ENCODE assay signal across 34 mouse cellular contexts in genomic region chr7:121701983-121702382, GRCm38 (mm10). TPM values are rescaled to one million over a fixed set of nuclear protein-coding genes. Genes with fewer than 3 reads are reported as not detected.
A peak's percentile ranks its signal among the peaks of the same experiment; 100 is the strongest.
DNase-seq lines count a peak whose midpoint lies in the region; ATAC-seq and TF ChIP-seq lines count a peak whose summit lies in the region.
"Had no signal": no experiment of that assay in that cellular context is flagged by ENCODE, and none has a peak within 500 bp of the region (broad histone marks: within the 10 kb centered on the region; RNA-seq: fewer than 3 reads in every experiment).

No protein-coding gene starts in this region.

- H3K9ac ChIP-seq in forebrain, embryonic 12.5 days = peak overlapping the region; percentile 7; the same call in 1 of the 2 replicates
- H3K9ac ChIP-seq in forebrain, embryonic 16.5 days (replicated peaks; ENCODE audit: low read depth, low read length) = no peak overlapping the region
- H3K9ac ChIP-seq in lung, embryonic 14.5 days = no peak overlapping the region
- no peak overlapping the region for H3K9ac ChIP-seq in CH12.LX (ENCODE audit: insufficient read depth, low read depth)
- H3K9ac ChIP-seq: embryonic facial prominence, embryonic 15.5 days; forebrain, embryonic 13.5 days; hindbrain, embryonic 15.5 days; kidney, embryonic 15.5 days; limb, embryonic 13.5 days; liver, embryonic 13.5 days; lung, embryonic 15.5 days; midbrain, embryonic 12.5 days; neural tube, embryonic 13.5 days had no signal

- no peak for TF ChIP-seq RAD21 in CH12.LX (IDR thresholded peaks at IDR 0.05; ENCODE audit: low read depth, low read length)

- WGBS in forebrain, embryonic 12.5 days = 79% methylated on average over 6 of the region's 6 CpGs
- 74% methylated on average over 6 of the region's 6 CpGs for WGBS in forebrain, embryonic 16.5 days
- WGBS in lung, embryonic 14.5 days = 24% methylated on average over 6 of the region's 6 CpGs

- ATAC-seq in forebrain, embryonic 12.5 days (ENCODE audit: low FRiP score) = no peak
- no peak for ATAC-seq in forebrain, embryonic 16.5 days
- ATAC-seq in lung, embryonic 14.5 days (ENCODE audit: insufficient read depth) = no peak
- ATAC-seq: forebrain, embryonic 13.5 days had no signal

- peak; percentile 40; the same call in 1 of the 2 replicates for TF ChIP-seq EP300 in CH12.LX (IDR thresholded peaks at IDR 0.05; ENCODE audit: low read length)

- dilution Hi-C loops in CH12.LX (cut with MboI; ENCODE audit: extremely low pct_ligation_motif_present, extremely low pct_unique_long_range_greater_than_20kb, low sequenced_read_pairs) = no loop called here

- TF ChIP-seq CTCF in lung, embryonic 14.5 days (IDR thresholded peaks at IDR 0.05; ENCODE audit: low read depth) = no peak
- TF ChIP-seq CTCF in CH12.LX (conservative IDR thresholded peaks at IDR 0.05 in 1 of 2, IDR thresholded peaks at IDR 0.05 in 1 of 2; ENCODE audit: low read depth in 2 of 2, low read length in 2 of 2) = no peak

- no peaks in the 10 kb centered on the region for H3K36me3 ChIP-seq in forebrain, embryonic 12.5 days (replicated peaks)
- no peaks in the 10 kb centered on the region for H3K36me3 ChIP-seq in forebrain, embryonic 16.5 days (ENCODE audit: control insufficient read depth, insufficient read depth)
- H3K36me3 ChIP-seq in lung, embryonic 14.5 days (ENCODE audit: insufficient read depth) = peaks cover 4% of the 10 kb centered on the region; the same call in 1 of the 2 replicates
- H3K36me3 ChIP-seq in CH12.LX (replicated peaks in 1 of 2; ENCODE audit: control insufficient read depth in 1 of 2, insufficient read depth in 1 of 2, low read length in 1 of 2) = peaks cover 0 to 45% of the 10 kb centered on the region in 2 experiments
- H3K36me3 ChIP-seq: embryonic facial prominence, embryonic 15.5 days; heart, embryonic 10.5 days; lung, embryonic 15.5 days; midbrain, embryonic 12.5 days; neural tube, embryonic 13.5 days had no signal

- no peak overlapping the region for H3K27ac ChIP-seq in forebrain, embryonic 12.5 days
- H3K27ac ChIP-seq in forebrain, embryonic 16.5 days (ENCODE audit: low read length) = no peak overlapping the region
- no peak overlapping the region for H3K27ac ChIP-seq in lung, embryonic 14.5 days (ENCODE audit: low read depth)
- H3K27ac ChIP-seq in CH12.LX (ENCODE audit: insufficient read depth, low read depth) = no peak overlapping the region
- H3K27ac ChIP-seq: embryonic facial prominence, embryonic 10.5 days; embryonic facial prominence, embryonic 15.5 days; forebrain, embryonic 13.5 days; heart, embryonic 10.5 days; hindbrain, embryonic 15.5 days; kidney, embryonic 15.5 days; layer of hippocampus, adult 2 months; left cerebral cortex, adult 2 months; limb, embryonic 13.5 days; liver, embryonic 13.5 days; lung, embryonic 15.5 days; macrophage; midbrain, embryonic 12.5 days; neural tube, embryonic 13.5 days had no signal

- no peaks in the 10 kb centered on the region for H3K27me3 ChIP-seq in forebrain, embryonic 12.5 days
- no peaks in the 10 kb centered on the region for H3K27me3 ChIP-seq in forebrain, embryonic 16.5 days (replicated peaks; ENCODE audit: control insufficient read depth, insufficient read depth, low read length)
- no peaks in the 10 kb centered on the region for H3K27me3 ChIP-seq in lung, embryonic 14.5 days (ENCODE audit: insufficient read depth, low read length)
- H3K27me3 ChIP-seq in CH12.LX (replicated peaks) = no peaks in the 10 kb centered on the region
- H3K27me3 ChIP-seq: embryonic facial prominence, embryonic 15.5 days; forebrain, embryonic 13.5 days; hindbrain, embryonic 15.5 days; kidney, embryonic 15.5 days; limb, embryonic 13.5 days; liver, embryonic 13.5 days; lung, embryonic 15.5 days; midbrain, embryonic 12.5 days; neural tube, embryonic 13.5 days had no signal

- in situ Hi-C loops in CH12.LX (cut with MboI; ENCODE audit: low pct_ligation_motif_present, low pct_unique_long_range_greater_than_20kb, low sequenced_read_pairs) = no loop called here

- peaks cover 42% of the 10 kb centered on the region for H3K4me1 ChIP-seq in forebrain, embryonic 12.5 days
- peaks cover 40% of the 10 kb centered on the region for H3K4me1 ChIP-seq in forebrain, embryonic 16.5 days (replicated peaks; ENCODE audit: control insufficient read depth, insufficient read depth, low read length)
- H3K4me1 ChIP-seq in lung, embryonic 14.5 days (ENCODE audit: insufficient read depth) = 0 out of 2 replicates have a peak, but pooled peaks cover 5% of the 10 kb centered on the region
- peaks cover 7 to 79% of the 10 kb centered on the region in 2 experiments; a peak in 3 of 4 replicates for H3K4me1 ChIP-seq in CH12.LX (ENCODE audit: control insufficient read depth in 1 of 2, insufficient read depth in 2 of 2)

- no peak overlapping the region for H3K4me3 ChIP-seq in forebrain, embryonic 12.5 days (replicated peaks)
- no peak overlapping the region for H3K4me3 ChIP-seq in forebrain, embryonic 16.5 days (replicated peaks; ENCODE audit: low read length)
- no peak overlapping the region for H3K4me3 ChIP-seq in lung, embryonic 14.5 days (ENCODE audit: low read depth, low read length)
- no peak overlapping the region for H3K4me3 ChIP-seq in CH12.LX (replicated peaks in 1 of 3; ENCODE audit: low read depth in 2 of 3, low read length in 2 of 3, poor library complexity in 1 of 3)
- H3K4me3 ChIP-seq: embryonic facial prominence, embryonic 10.5 days; embryonic facial prominence, embryonic 15.5 days; forebrain, embryonic 13.5 days; heart, embryonic 10.5 days; hindbrain, embryonic 15.5 days; kidney, embryonic 15.5 days; layer of hippocampus, adult 2 months; left cerebral cortex, adult 2 months; limb, embryonic 13.5 days; liver, embryonic 13.5 days; lung, embryonic 15.5 days; midbrain, embryonic 12.5 days; neural tube, embryonic 13.5 days had no signal

- H3K79me2 ChIP-seq in CH12.LX (replicated peaks; ENCODE audit: control insufficient read depth, extremely low read depth, insufficient read depth, poor library complexity, severe bottlenecking) = peaks cover 22% of the 10 kb centered on the region

- TF ChIP-seq POLR2A in CH12.LX (IDR thresholded peaks at IDR 0.05; ENCODE audit: low read depth, low read length) = no peak

- H3K9me3 ChIP-seq in forebrain, embryonic 12.5 days = no peaks in the 10 kb centered on the region
- no peaks in the 10 kb centered on the region for H3K9me3 ChIP-seq in forebrain, embryonic 16.5 days (ENCODE audit: control insufficient read depth, low read length)
- H3K9me3 ChIP-seq in lung, embryonic 14.5 days (ENCODE audit: low read depth, low read length) = no peaks in the 10 kb centered on the region
- no peaks in the 10 kb centered on the region for H3K9me3 ChIP-seq in CH12.LX (replicated peaks; ENCODE audit: low read length)
- H3K9me3 ChIP-seq: embryonic facial prominence, embryonic 10.5 days; embryonic facial prominence, embryonic 15.5 days; forebrain, embryonic 13.5 days; heart, embryonic 10.5 days; hindbrain, embryonic 15.5 days; kidney, embryonic 15.5 days; limb, embryonic 13.5 days; liver, embryonic 13.5 days; lung, embryonic 15.5 days; midbrain, embryonic 12.5 days; neural tube, embryonic 13.5 days had no signal

- no peak overlapping the region for H3K4me2 ChIP-seq in forebrain, embryonic 12.5 days
- no peak overlapping the region for H3K4me2 ChIP-seq in forebrain, embryonic 16.5 days (ENCODE audit: low read length)
- H3K4me2 ChIP-seq in lung, embryonic 14.5 days = no peak overlapping the region
- H3K4me2 ChIP-seq in CH12.LX (ENCODE audit: insufficient read depth, low read depth, poor library complexity, severe bottlenecking) = 0 out of 2 replicates have a peak overlapping the region, but pooled peaks have one; percentile 27
- H3K4me2 ChIP-seq: embryonic facial prominence, embryonic 15.5 days; forebrain, embryonic 13.5 days; hindbrain, embryonic 15.5 days; kidney, embryonic 15.5 days; limb, embryonic 13.5 days; liver, embryonic 13.5 days; lung, embryonic 15.5 days; midbrain, embryonic 12.5 days; neural tube, embryonic 13.5 days had no signal

- DNase-seq in lung, embryonic 14.5 days = peak; percentile 8
- no peak for DNase-seq in lung, postnatal 14 days
- DNase-seq in CH12.LX (ENCODE audit: extremely low read depth) = peak; percentile 55
- peak; percentile 22 for DNase-seq in c-Kit-positive CD71-positive TER-119-positive erythroid progenitor cells, embryonic 14.5 days (ENCODE audit: low spot score)
- DNase-seq in layer of hippocampus, adult 18-20 months (ENCODE audit: low spot score in 2 of 2) = no peak
- DNase-seq in right cerebral cortex, postnatal 4 days = no peak
- DNase-seq: adrenal gland, adult 2 months; adrenal gland, postnatal 36 days; cerebellum, adult 9-11 months; gastrocnemius, postnatal 14 days; kidney, adult 18-20 months; kidney, postnatal 25 days; liver, embryonic 13.5 days; thymus, adult 2 months; thymus, postnatal 36 days had no signal

TF ChIP-seq in CH12.LX, 34 proteins besides CTCF, POLR2A, EP300 and RAD21 (continues in another document):
- TF ChIP-seq RCOR1 (conservative IDR thresholded peaks at IDR 0.05; ENCODE audit: low read depth, low read length) (no peak), NELFE (IDR thresholded peaks at IDR 0.05; ENCODE audit: low read depth, low read length) (no peak), MEF2A (IDR thresholded peaks at IDR 0.05; ENCODE audit: borderline replicate concordance, low read depth, low read length) (peak; percentile 51; the same call in 1 of the 2 replicates), BHLHE40 (IDR thresholded peaks at IDR 0.05; ENCODE audit: low read depth, low read length) (peak; percentile 84), MXI1 (IDR thresholded peaks at IDR 0.05; ENCODE audit: low read depth, low read length) (0 out of 2 replicates have a peak, but pooled peaks have one; percentile 38), MAX (IDR thresholded peaks at IDR 0.05; ENCODE audit: low read length) (peak; percentile 39; the same call in 1 of the 2 replicates), KAT2A (IDR thresholded peaks at IDR 0.05; ENCODE audit: insufficient replicate concordance, low read length) (no peak)

RNA-seq across cellular contexts. Expression of gene Usp31, which starts 5.1 kb away (rescaled TPM):
- polyA plus RNA-seq in forebrain, embryonic 12.5 days (2016; fragmentation: Nextera tagmentation; extraction: Ambion mirVana) = 4.4 and 4.5 TPM in 2 replicates
- 4.0 TPM in 2 replicates for polyA plus RNA-seq in forebrain, embryonic 16.5 days (2015; fragmentation: Nextera tagmentation; extraction: Ambion mirVana)
- polyA plus RNA-seq in lung, embryonic 14.5 days (2014; fragmentation: Nextera tagmentation; extraction: Ambion mirVana) = 3.2 and 3.5 TPM in 2 replicates
- 7.5 and 8.6 TPM in 2 replicates for total RNA-seq in CH12.LX (2012; rRNA removed)
- 8.0 and 9.1 TPM in 2 replicates for total RNA-seq in CH12.LX (2014; rRNA removed)
- polyA plus RNA-seq in CH12.LX (2012; ENCODE audit: insufficient read length, low read depth) = 6.4 and 7.8 TPM in 2 replicates
- 10 to 100 TPM; 71.0 to 73.7 TPM for total RNA-seq in layer of hippocampus, adult 18-20 months (2021)

RNA-seq across cellular contexts. Expression of gene Scnn1g, which starts 32.3 kb away (rescaled TPM):
- not detected in 2 replicates for polyA plus RNA-seq in forebrain, embryonic 12.5 days (2016; fragmentation: Nextera tagmentation; extraction: Ambion mirVana)
- polyA plus RNA-seq in forebrain, embryonic 16.5 days (2015; fragmentation: Nextera tagmentation; extraction: Ambion mirVana) = 0.07 TPM in 1 of 2 replicates, not detected in the other
- 6.4 and 9.9 TPM in 2 replicates for polyA plus RNA-seq in lung, embryonic 14.5 days (2014; fragmentation: Nextera tagmentation; extraction: Ambion mirVana)
- total RNA-seq in CH12.LX (2012; rRNA removed) (not detected in 2 replicates), CH12.LX (2014; rRNA removed) (not detected in 2 replicates)
- polyA plus RNA-seq in CH12.LX (2012; ENCODE audit: insufficient read length, low read depth) = not detected in 2 replicates
- under 1 TPM; 0.10 to 0.30 TPM for total RNA-seq in layer of hippocampus, adult 18-20 months (2021)
- total RNA-seq: gastrocnemius, postnatal 14 days; granulocyte monocyte progenitor cell, adult 5-6 weeks; hematopoietic stem cell, adult 5-6 weeks; left cerebral cortex, postnatal 25 days had no signal
- polyA plus RNA-seq: forebrain, embryonic 13.5 days; intestine, embryonic 14.5 days; liver, embryonic 13.5 days; macrophage; midbrain, embryonic 12.5 days; neural tube, embryonic 13.5 days had no signal

Comparison
In these comparisons a context has a peak if more than half of its experiments do, and no peak if none do; other contexts are left out.
1. DNase-seq: peak in lung, embryonic 14.5 days (single experiment), CH12.LX (single experiment) and c-Kit-positive CD71-positive TER-119-positive erythroid progenitor cells, embryonic 14.5 days (single experiment); none in lung, postnatal 14 days (single experiment), layer of hippocampus, adult 18-20 months (0 of 2) and right cerebral cortex, postnatal 4 days (single experiment).